Mouse (Mus musculus): Measurements from ENCODE around the gene Cptp.

Cptp gene

GRCm38 (mm10) chr4:155869317-155870033 is at the start of gene Cptp, which contains the start of gene Ints11:
Gene Cptp (minus strand): TSS chr4:155869440.
Gene Ints11 (plus strand): TSS chr4:155869546.
- in situ Hi-C loops (cut with MboI, MseI) = no loop called here

GRCm38 (mm10) chr4:155908751-155909150 is 39.5 kb upstream of the Cptp start:
- in situ Hi-C loops (cut with MboI, MseI) = loop anchor here in 1 of 2 experiments (5.0 kb wide), 1 partner anchor 64 kb away; no protein-coding TSS in a partner anchor

GRCm38 (mm10) chr4:155908281-155908680 is 39.0 kb upstream of the Cptp start:
- in situ Hi-C loops (cut with MboI, MseI) = loop anchor here in 1 of 2 experiments (5.0 kb wide), 1 partner anchor 64 kb away; no protein-coding TSS in a partner anchor

GRCm38 (mm10) chr4:155907003-155907402 is 37.8 kb upstream of the Cptp start:
- in situ Hi-C loops (cut with MboI, MseI) = loop anchor here in 1 of 2 experiments (5.0 kb wide), 1 partner anchor 65 kb away; no protein-coding TSS in a partner anchor

DNA sequence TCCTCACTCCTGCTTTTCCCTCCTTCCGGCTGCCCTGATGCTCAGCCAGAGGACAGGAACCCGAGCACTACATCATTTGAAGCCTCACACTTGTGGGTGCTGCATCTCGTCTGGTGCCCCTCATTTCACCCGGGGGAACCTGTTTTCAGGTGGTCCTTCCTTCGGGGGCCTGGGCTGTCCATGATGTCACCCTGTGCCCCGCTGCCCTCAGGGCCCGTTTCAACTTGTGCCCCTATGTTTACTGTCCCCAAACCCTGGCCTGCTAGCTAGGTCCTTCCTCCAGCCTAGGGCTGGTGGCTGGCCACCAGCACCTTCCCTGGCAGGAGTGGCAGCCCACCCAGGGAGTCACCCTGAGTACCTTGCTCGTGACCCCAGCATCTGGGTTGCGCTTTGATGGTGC is 36.9 kb upstream of the Cptp start:
- in situ Hi-C loops (cut with MboI, MseI) = loop anchor here in 1 of 2 experiments (5.0 kb wide), 1 partner anchor 66 kb away; no protein-coding TSS in a partner anchor

GRCm38 (mm10) chr4:155905634-155906033 is 36.4 kb upstream of the Cptp start:
- in situ Hi-C loops (cut with MboI, MseI) = loop anchor here in 1 of 2 experiments (5.0 kb wide), 1 partner anchor 67 kb away; no protein-coding TSS in a partner anchor

DNA sequence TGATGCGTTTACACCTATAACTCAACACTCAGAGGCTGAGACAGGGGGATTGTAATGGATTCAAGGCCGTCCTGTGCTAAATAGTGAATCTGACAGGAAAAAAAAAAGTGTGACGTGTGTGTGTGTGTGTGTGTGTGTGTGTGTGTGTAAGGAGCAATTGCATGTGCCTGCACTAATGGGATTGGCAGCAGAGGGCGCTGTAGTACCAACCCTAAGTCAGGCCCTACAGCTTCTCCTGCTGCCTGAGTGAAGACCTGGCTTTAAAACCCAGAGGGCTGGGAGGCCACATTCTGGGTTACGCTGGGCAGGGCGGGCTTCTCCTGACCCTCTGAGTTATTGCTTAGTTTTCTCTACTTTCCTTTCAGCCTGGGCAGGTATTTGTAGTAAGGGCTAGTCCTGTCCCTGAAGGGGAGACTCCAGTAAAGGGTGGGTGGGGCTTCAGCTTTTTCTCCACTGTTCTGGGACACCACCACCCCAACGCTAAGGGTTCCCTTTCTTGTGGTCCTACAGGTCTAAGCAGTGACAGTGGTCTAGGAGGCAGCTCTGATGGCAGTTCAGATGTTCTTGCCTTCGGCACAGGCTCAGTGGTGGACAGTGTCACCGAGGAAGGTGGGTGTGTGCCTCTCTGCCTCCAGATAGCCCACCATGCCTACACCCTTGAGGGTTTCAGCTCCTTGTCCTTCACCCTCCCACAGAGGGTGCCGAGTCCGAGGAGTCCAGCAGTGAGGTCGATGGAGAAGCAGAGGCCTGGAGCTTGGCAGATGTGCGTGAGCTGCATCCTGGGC is 35.3 kb upstream of the Cptp start:
- in situ Hi-C loops (cut with MboI, MseI) = loop anchor here in 1 of 2 experiments (5.0 kb wide), 1 partner anchor 68 kb away; no protein-coding TSS in a partner anchor

DNA sequence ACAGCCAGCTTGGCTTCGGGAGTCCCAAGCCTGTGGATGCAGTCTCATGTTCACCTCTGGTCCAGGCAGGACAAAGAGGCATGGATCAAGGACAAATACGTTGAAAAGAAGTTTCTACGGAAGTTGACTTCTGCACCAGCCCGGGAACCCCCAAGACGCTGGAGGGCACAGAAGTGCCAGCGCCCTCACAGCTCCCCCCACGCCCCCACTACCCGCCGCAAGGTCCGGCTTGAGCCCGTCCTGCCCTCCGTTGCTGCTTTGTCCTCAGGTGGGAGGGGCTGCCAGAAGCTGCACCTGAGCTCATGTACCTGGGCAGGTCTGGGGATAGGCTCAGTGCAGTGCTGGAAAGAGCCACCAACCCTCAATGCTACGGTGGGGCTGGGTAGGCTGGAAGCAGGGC is 34.0 kb upstream of the Cptp start:
- in situ Hi-C loops (cut with MboI, MseI) = no loop called here

GRCm38 (mm10) chr4:155901205-155901604 is 32.0 kb upstream of the Cptp start:
- in situ Hi-C loops (cut with MboI, MseI) = no loop called here

DNA sequence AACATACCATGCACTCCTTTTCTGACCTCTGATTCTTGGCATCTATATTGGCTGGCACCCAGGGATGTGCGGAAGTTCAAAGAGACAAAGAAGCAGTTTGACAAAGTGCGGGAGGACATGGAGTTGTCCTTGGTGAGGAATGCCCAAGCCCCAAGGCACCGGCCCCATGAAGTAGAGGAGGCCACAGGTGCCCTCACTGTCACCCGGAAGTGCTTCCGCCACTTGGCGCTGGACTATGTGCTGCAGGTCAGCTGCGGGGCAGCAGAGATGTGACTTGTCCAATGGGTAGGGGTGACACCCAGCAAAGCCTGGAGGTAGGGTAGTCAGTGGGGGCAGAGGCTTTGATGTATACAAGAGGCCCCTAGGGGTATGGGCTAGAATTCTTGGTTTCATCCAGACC is 30.1 kb upstream of the Cptp start:
- in situ Hi-C loops (cut with MboI, MseI) = no loop called here

GRCm38 (mm10) chr4:155898318-155898717 is 29.1 kb upstream of the Cptp start:
- in situ Hi-C loops (cut with MboI, MseI) = no loop called here

GRCm38 (mm10) chr4:155896461-155896860 is 27.2 kb upstream of the Cptp start:
- in situ Hi-C loops (cut with MboI, MseI) = no loop called here

- in situ Hi-C loops (cut with MboI, MseI) = no loop called here
Measured at GRCm38 (mm10) chr4:155895826-155896225, 26.6 kb upstream of the Cptp start.

GRCm38 (mm10) chr4:155895216-155895615 is 26.0 kb upstream of the Cptp start:
- in situ Hi-C loops (cut with MboI, MseI) = no loop called here

DNA sequence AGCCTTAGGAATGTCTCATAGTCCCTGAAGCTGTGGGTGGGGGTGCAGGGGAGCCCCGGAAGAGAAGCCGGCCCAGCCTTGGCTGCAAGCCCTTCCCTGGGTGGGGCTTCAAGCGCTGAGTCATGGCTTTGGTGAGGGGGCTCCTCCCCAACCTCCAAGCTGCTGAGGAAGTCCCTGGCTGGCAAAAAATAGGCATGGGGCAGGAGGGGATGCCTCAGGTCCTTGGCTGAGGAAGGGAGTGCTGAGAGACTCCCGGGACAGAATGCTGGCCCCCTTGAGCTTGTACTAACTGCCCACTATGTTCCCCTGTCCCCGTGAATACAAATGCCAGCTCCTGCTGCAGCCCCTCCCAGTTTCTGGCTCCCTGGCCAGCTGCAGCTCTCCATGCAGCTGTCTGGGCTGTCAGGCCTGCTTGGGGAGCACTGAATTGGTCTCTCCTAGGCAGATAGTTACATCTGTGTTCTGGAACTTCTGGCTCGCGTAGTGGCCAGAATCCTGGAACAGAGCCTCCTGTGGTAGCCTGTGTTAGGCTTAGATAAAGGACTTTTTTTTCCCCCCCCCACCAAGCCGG is 25.2 kb upstream of the Cptp start:
- in situ Hi-C loops (cut with MboI, MseI) = loop anchor here in 1 of 2 experiments (5.0 kb wide), 1 partner anchor 48 kb away; the partner anchor contains the start of gene Ube2j2

DNA sequence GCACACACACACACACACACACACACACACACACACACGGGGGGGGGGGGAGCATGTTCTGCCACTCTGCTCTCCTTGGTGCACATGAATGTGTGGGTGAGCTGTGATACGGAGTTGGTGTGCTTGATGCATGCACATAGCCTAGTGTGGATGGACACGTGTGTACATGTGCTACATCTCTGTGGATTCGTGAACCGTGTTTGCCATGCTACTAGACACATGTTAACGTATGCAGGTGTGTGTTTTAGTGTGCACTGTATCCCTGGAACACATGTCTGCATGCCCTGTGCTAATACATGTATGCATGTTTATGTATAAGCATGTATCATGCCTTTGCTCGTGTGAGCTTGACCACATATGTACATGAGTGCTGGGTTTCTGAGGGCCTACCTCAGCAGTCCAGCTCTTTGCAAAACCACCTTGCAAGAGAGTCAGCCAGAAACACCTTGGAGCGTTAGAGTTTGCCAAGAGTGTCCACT is 24.0 kb upstream of the Cptp start:
- in situ Hi-C loops (cut with MboI, MseI) = loop anchor here in 1 of 2 experiments (5.0 kb wide), 1 partner anchor 49 kb away; the partner anchor contains the start of gene Ube2j2

DNA sequence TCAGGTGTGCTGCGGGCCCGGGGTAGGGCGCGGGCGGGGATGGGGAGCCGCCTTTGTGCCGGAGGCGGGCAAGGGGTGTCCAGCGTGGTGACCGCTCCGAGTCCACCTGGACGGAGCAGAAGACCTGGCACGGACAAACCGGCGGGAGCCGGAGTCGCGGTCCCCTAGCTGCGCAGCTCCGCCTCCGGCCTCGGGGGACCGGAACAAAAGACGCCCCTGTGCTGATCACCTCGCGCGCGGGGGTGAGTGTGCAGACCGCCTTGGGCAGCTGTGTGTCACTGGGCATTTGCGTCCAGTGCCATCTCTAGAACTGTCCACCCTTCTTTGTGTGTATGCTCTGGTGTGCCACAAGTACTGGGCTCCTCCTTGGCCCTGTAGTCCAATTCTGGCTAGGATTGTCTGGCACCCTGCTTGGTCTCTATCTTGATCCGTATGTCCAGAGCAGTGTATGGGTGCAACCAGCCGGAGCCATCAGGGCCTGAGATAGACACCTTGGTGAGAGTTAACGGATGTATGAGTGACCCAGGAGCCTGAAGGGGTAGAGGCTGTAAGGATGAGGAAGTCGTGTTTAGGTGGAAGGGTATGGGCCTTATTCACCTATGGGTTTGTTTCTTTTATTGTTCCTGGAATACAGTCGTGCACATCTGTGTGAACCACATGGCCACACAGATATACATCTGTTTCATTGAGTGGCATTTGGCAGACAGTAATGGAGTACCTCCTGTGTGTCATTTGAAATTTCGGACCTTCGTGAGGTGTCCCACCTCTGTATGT is 23.4 kb upstream of the Cptp start:
- in situ Hi-C loops (cut with MboI, MseI) = loop anchor here in 1 of 2 experiments (5.0 kb wide), 1 partner anchor 50 kb away; the partner anchor contains the start of gene Ube2j2

DNA sequence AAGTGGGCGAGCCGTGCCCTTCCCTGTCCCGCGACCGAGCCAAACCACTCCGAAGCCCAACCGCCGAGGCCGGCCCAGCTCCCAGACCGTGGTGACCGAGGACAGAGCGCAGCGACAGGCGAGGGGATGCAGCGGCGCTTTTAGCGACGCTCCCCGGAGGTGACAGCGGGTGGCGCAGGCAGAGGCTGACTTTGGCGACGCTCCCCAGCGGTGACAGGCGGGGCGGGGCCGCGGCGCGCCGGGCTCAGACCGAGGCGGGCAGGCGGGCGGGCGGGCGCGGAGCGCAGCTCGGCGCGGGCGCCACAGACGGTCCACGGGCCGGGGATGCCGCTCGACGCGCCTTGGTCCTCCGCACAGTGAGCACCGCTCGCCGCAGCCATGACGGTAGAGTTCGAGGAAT is 22.8 kb upstream of the Cptp start:
- in situ Hi-C loops (cut with MboI, MseI) = loop anchor here in 1 of 2 experiments (5.0 kb wide), 1 partner anchor 50 kb away; the partner anchor contains the start of gene Ube2j2

GRCm38 (mm10) chr4:155891551-155892001 is 22.3 kb upstream of the Cptp start, which contains the start of the genes Pusl1 and Acap3:
Gene Pusl1 (minus strand): TSS chr4:155891781.
Gene Acap3 (plus strand): TSS chr4:155891822.
- in situ Hi-C loops (cut with MboI, MseI) = loop anchor here in 1 of 2 experiments (5.0 kb wide), 1 partner anchor 51 kb away; the partner anchor contains the start of gene Ube2j2

DNA sequence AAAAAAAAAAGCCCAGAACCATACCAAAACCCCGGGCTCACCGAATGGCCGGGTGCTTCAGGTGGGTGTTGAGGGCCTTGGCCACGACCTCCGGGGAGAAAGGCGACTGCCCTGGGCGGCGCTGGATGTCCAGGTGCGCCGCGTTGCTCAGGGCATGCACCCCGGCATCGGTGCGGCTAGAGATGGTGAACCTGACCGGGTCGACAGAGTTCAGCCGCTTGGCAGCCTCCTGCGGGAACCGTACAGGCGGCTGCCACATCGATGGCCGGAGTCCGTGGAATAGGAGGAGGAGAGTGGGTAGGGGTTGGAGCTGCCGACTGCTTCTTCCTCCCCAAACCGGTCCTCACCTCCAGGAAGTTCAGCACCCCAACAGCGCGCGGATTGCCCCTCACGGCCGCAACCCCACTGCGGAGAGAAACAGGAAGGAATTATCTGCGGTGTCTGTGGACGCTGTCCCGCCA is 21.8 kb upstream of the Cptp start:
- in situ Hi-C loops (cut with MboI, MseI) = loop anchor here in 1 of 2 experiments (5.0 kb wide), 1 partner anchor 51 kb away; the partner anchor contains the start of gene Ube2j2

All from T-helper 17 cell (primary cell).